Mouse (Mus musculus): ENCODE data around the gene Sdk2. TPM values are rescaled to one million over a fixed set of nuclear protein-coding genes. Genes with fewer than 3 reads are reported as not detected.

The Sdk2 gene
- total and polyA plus RNA-seq, 3 experiments: 1.2 to 4.8 (median 1.3) TPM

- Histone ChIP-seq H3K27me3 (replicated peaks) (peaks cover 64% of the 10 kb centered on the region), H3K9ac (ENCODE audit: insufficient read depth, low read depth) (no peak overlapping the region), H3K9me3 (replicated peaks; ENCODE audit: low read length) (no peaks in the 10 kb centered on the region), H3K4me2 (ENCODE audit: insufficient read depth, low read depth, poor library complexity, severe bottlenecking) (no peak overlapping the region), H3K79me2 (replicated peaks; ENCODE audit: control insufficient read depth, extremely low read depth, insufficient read depth, poor library complexity, severe bottlenecking) (no peaks in the 10 kb centered on the region), H3K27ac (ENCODE audit: insufficient read depth, low read depth) (no peak overlapping the region), H3K4me3 (replicated peaks in 1 of 3; ENCODE audit: low read depth in 2 of 3, low read length in 2 of 3, poor library complexity in 1 of 3) (no peak overlapping the region), H3K4me1 (ENCODE audit: control insufficient read depth in 1 of 2, insufficient read depth in 2 of 2) (no peaks in the 10 kb centered on the region), H3K36me3 (replicated peaks in 1 of 2; ENCODE audit: control insufficient read depth in 1 of 2, insufficient read depth in 1 of 2, low read length in 1 of 2) (no peaks in the 10 kb centered on the region)
- TF ChIP-seq MAZ (IDR thresholded peaks at IDR 0.05; ENCODE audit: low read depth, low read length) (no peak), ETS1 (conservative IDR thresholded peaks at IDR 0.05; ENCODE audit: low read depth, low read length) (no peak), JUND (conservative IDR thresholded peaks at IDR 0.05; ENCODE audit: low read depth, low read length) (no peak), GABPA (IDR thresholded peaks at IDR 0.05; ENCODE audit: insufficient replicate concordance, low read depth, low read length) (no peak), MAX (IDR thresholded peaks at IDR 0.05; ENCODE audit: low read length) (no peak), MYC (IDR thresholded peaks at IDR 0.05; ENCODE audit: low read depth, low read length) (no peak), UBTF (IDR thresholded peaks at IDR 0.05; ENCODE audit: low read depth, low read length) (no peak), SMC3 (IDR thresholded peaks at IDR 0.05; ENCODE audit: low read depth, low read length) (no peak), PAX5 (IDR thresholded peaks at IDR 0.05; ENCODE audit: low read length) (no peak), POLR2A (IDR thresholded peaks at IDR 0.05; ENCODE audit: low read depth, low read length) (no peak), BHLHE40 (IDR thresholded peaks at IDR 0.05; ENCODE audit: low read depth, low read length) (no peak), USF2 (conservative IDR thresholded peaks at IDR 0.05; ENCODE audit: low read depth, low read length) (no peak), USF1 (IDR thresholded peaks at IDR 0.05; ENCODE audit: low read depth, low read length) (no peak), EP300 (IDR thresholded peaks at IDR 0.05; ENCODE audit: low read length) (no peak), JUN (IDR thresholded peaks at IDR 0.05; ENCODE audit: insufficient read depth, low read depth, low read length) (no peak), IRF4 (IDR thresholded peaks at IDR 0.05; ENCODE audit: low read depth, low read length) (no peak), KAT2A (IDR thresholded peaks at IDR 0.05; ENCODE audit: insufficient replicate concordance, low read length) (no peak), RCOR1 (conservative IDR thresholded peaks at IDR 0.05; ENCODE audit: low read depth, low read length) (no peak), CHD2 (IDR thresholded peaks at IDR 0.05; ENCODE audit: low read length) (no peak)
- DNase-seq (ENCODE audit: extremely low read depth): no peak
- dilution Hi-C loops (cut with MboI; ENCODE audit: extremely low pct_ligation_motif_present, extremely low pct_unique_long_range_greater_than_20kb, low sequenced_read_pairs): no loop called here
- in situ Hi-C loops (cut with MboI; ENCODE audit: low pct_ligation_motif_present, low pct_unique_long_range_greater_than_20kb, low sequenced_read_pairs): loop anchor here (10.0 kb wide), 1 partner anchor 124 kb away; no protein-coding TSS in a partner anchor
Measured at GRCm38 (mm10) chr11:113998702-113999101, 68.1 kb downstream of the Sdk2 start.

- H3K79me2 ChIP-seq (replicated peaks; ENCODE audit: control insufficient read depth, extremely low read depth, insufficient read depth, poor library complexity, severe bottlenecking): no peaks in the 10 kb centered on the region
- H3K4me2 ChIP-seq (ENCODE audit: insufficient read depth, low read depth, poor library complexity, severe bottlenecking): no peak overlapping the region
- no peak overlapping the region for H3K9ac ChIP-seq (ENCODE audit: insufficient read depth, low read depth)
- TF ChIP-seq CTCF (conservative IDR thresholded peaks at IDR 0.05 in 1 of 2, IDR thresholded peaks at IDR 0.05 in 1 of 2; ENCODE audit: low read depth in 2 of 2, low read length in 2 of 2) (no peak), NELFE (IDR thresholded peaks at IDR 0.05; ENCODE audit: low read depth, low read length) (no peak), USF2 (conservative IDR thresholded peaks at IDR 0.05; ENCODE audit: low read depth, low read length) (no peak), MAX (IDR thresholded peaks at IDR 0.05; ENCODE audit: low read length) (no peak), JUND (conservative IDR thresholded peaks at IDR 0.05; ENCODE audit: low read depth, low read length) (no peak), NRF1 (IDR thresholded peaks at IDR 0.05; ENCODE audit: low read depth, low read length) (no peak), IRF4 (IDR thresholded peaks at IDR 0.05; ENCODE audit: low read depth, low read length) (no peak), RCOR1 (conservative IDR thresholded peaks at IDR 0.05; ENCODE audit: low read depth, low read length) (no peak), MEF2A (IDR thresholded peaks at IDR 0.05; ENCODE audit: borderline replicate concordance, low read depth, low read length) (no peak), HCFC1 (IDR thresholded peaks at IDR 0.05; ENCODE audit: low read depth, low read length) (no peak), TBP (conservative IDR thresholded peaks at IDR 0.05; ENCODE audit: low read depth, low read length) (no peak), CHD1 (IDR thresholded peaks at IDR 0.05; ENCODE audit: low read depth, low read length) (no peak), EP300 (IDR thresholded peaks at IDR 0.05; ENCODE audit: low read length) (no peak), ETS1 (conservative IDR thresholded peaks at IDR 0.05; ENCODE audit: low read depth, low read length) (no peak), JUN (IDR thresholded peaks at IDR 0.05; ENCODE audit: insufficient read depth, low read depth, low read length) (no peak), KAT2A (IDR thresholded peaks at IDR 0.05; ENCODE audit: insufficient replicate concordance, low read length) (no peak), TCF12 (IDR thresholded peaks at IDR 0.05; ENCODE audit: low read depth, low read length) (no peak), PAX5 (IDR thresholded peaks at IDR 0.05; ENCODE audit: low read length) (no peak), POLR2A (IDR thresholded peaks at IDR 0.05; ENCODE audit: low read depth, low read length) (no peak), RAD21 (IDR thresholded peaks at IDR 0.05; ENCODE audit: low read depth, low read length) (no peak)
- in situ Hi-C loops (cut with MboI; ENCODE audit: low pct_ligation_motif_present, low pct_unique_long_range_greater_than_20kb, low sequenced_read_pairs): loop anchor here (10.0 kb wide), 1 partner anchor 119 kb away; no protein-coding TSS in a partner anchor
- H3K36me3 ChIP-seq (replicated peaks in 1 of 2; ENCODE audit: control insufficient read depth in 1 of 2, insufficient read depth in 1 of 2, low read length in 1 of 2): no peaks in the 10 kb centered on the region
- H3K4me1 ChIP-seq (ENCODE audit: control insufficient read depth in 1 of 2, insufficient read depth in 2 of 2): peaks cover 0 to 9% of the 10 kb centered on the region in 2 experiments; a peak in 2 of 4 replicates
- no peak for DNase-seq (ENCODE audit: extremely low read depth)
- dilution Hi-C loops (cut with MboI; ENCODE audit: extremely low pct_ligation_motif_present, extremely low pct_unique_long_range_greater_than_20kb, low sequenced_read_pairs): no loop called here
- no peaks in the 10 kb centered on the region for H3K9me3 ChIP-seq (replicated peaks; ENCODE audit: low read length)
- H3K4me3 ChIP-seq (replicated peaks in 1 of 3; ENCODE audit: low read depth in 2 of 3, low read length in 2 of 3, poor library complexity in 1 of 3): no peak overlapping the region
- peaks cover 70% of the 10 kb centered on the region for H3K27me3 ChIP-seq (replicated peaks)
- H3K27ac ChIP-seq (ENCODE audit: insufficient read depth, low read depth): no peak overlapping the region
Measured at GRCm38 (mm10) chr11:113993921-113994320, 72.9 kb downstream of the Sdk2 start.

Data from CH12.LX (cell line).